Comparison of ENCODE assay signal across 7 mouse cellular contexts in genomic region chr6:125145001-125145400, GRCm38 (mm10). TPM values are rescaled to one million over a fixed set of nuclear protein-coding genes. Genes with fewer than 3 reads are reported as not detected.
DNase-seq lines count a peak whose midpoint lies in the region; ATAC-seq lines count a peak whose summit lies in the region.

Gene Iffo1, plus strand, starts transcription at chr6:125145241.

- H3K4me2 ChIP-seq in intestine, embryonic 15.5 days (replicated peaks): peak within 1 kb of the TSS; percentile 74

- H3K27me3 ChIP-seq in intestine, embryonic 15.5 days (replicated peaks): no peaks in the 10 kb centered on the region

- peak within 1 kb of the TSS; percentile 56 for H3K4me3 ChIP-seq in intestine, embryonic 15.5 days (replicated peaks)

- H3K9me3 ChIP-seq in intestine, embryonic 15.5 days: no peaks in the 10 kb centered on the region

- intact Hi-C loops in gastrocnemius, postnatal 36 days (cut with DNase I): no loop called here
- intact Hi-C loops in left cerebral cortex, postnatal 25 days (cut with DNase I): loop anchor here (5.0 kb wide), 2 partner anchors 72 to 127 kb away; partner anchors contain the start of gene Vamp1

- H3K4me1 ChIP-seq in intestine, embryonic 15.5 days (replicated peaks): peaks cover 40% of the 10 kb centered on the region

- 2% methylated on average over 16 of the region's 16 CpGs for whole genome bisulfite sequencing in intestine, embryonic 15.5 days

- peak within 1 kb of the TSS; percentile 82 for H3K27ac ChIP-seq in intestine, embryonic 15.5 days

- peak; percentile 94 for ATAC-seq in intestine, embryonic 15.5 days

- peak within 1 kb of the TSS; percentile 69 for H3K9ac ChIP-seq in intestine, embryonic 15.5 days

- peak; percentile 92 for DNase-seq in adrenal gland, postnatal 10 days
- peak; percentile 86 for DNase-seq in embryo, embryonic 11.5 days (ENCODE audit: low read depth, low spot score)
- peak; percentile 77 to 87 for DNase-seq in gastrocnemius, postnatal 36 days
- peak; percentile 92 to 97 for DNase-seq in left cerebral cortex, postnatal 25 days (ENCODE audit: low spot score in 2 of 2)
- DNase-seq in mesoderm, embryonic 11.5 days (ENCODE audit: low read depth, low spot score): peak; percentile 96
- DNase-seq in right cerebral cortex, postnatal 36 days (ENCODE audit: low spot score in 2 of 2): peak; percentile 90 to 93

- H3K36me3 ChIP-seq in intestine, embryonic 15.5 days: peaks cover 37% of the 10 kb centered on the region

RNA-seq across cellular contexts. Expression of gene Iffo1, which starts in this region (rescaled TPM):
- 10 to 100 TPM; 16.7 to 30.1 TPM for total RNA-seq in adrenal gland, postnatal 10 days (2021)
- total RNA-seq in gastrocnemius, postnatal 36 days (2021): 10 to 100 TPM; 11.6 to 12.3 TPM
- 6.9 and 7.2 TPM in 2 replicates for polyA plus RNA-seq in intestine, embryonic 15.5 days (2015; fragmentation: Nextera tagmentation; extraction: Ambion mirVana)
- 10 to 100 TPM; 52.7 to 63.0 TPM for total RNA-seq in left cerebral cortex, postnatal 25 days (2021)

Comparison
In these comparisons a context has a peak if more than half of its experiments do, and no peak if none do; other contexts are left out.
1. Peak in every context shown above with its lines: DNase-seq, ATAC-seq, H3K4me3 ChIP-seq and H3K27ac ChIP-seq.